Mouse (Mus musculus) heart, postnatal 0 days (tissue): ENCODE measurements around the gene Stra6.

Experiments
- CTCF ChIP-seq: IDR thresholded peaks from 2 replicates; pipeline ENCODE4 v1.5.1; 2016; ENCODE audit warnings: antibody characterized with exemption, control low read depth, low read depth
- EP300 ChIP-seq: IDR thresholded peaks from 2 replicates; pipeline ENCODE4 v1.6.1; 2016; ENCODE audit warnings: antibody characterized with exemption, low read depth

DNA sequence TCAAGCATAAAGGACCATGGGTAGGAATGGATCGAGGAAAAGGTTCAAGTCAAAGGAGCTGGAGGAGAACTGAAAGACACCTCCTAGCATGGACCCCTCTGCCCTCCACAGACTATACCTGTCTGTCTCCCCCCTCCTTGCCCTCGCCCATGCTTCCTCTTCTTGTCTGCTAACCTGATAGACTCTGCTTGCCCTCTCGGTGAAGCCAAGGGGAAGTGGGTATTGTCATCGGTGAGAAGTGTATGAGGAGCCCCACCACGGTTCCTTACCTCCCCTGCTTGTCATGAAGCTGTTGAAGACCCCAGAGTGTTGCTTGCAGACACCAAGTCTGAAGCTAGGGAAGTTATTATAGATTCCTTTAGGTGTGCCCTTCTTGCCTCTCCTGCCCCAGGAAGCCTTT, 96.7 kb downstream of the Stra6 start:
- TF ChIP-seq CTCF, result no peak
- TF ChIP-seq EP300, result no peak
